Mouse (Mus musculus): ENCODE data around the gene Trim21.
A peak's percentile ranks its signal among the peaks of the same experiment; 100 is the strongest.

The Trim21 gene

DNA sequence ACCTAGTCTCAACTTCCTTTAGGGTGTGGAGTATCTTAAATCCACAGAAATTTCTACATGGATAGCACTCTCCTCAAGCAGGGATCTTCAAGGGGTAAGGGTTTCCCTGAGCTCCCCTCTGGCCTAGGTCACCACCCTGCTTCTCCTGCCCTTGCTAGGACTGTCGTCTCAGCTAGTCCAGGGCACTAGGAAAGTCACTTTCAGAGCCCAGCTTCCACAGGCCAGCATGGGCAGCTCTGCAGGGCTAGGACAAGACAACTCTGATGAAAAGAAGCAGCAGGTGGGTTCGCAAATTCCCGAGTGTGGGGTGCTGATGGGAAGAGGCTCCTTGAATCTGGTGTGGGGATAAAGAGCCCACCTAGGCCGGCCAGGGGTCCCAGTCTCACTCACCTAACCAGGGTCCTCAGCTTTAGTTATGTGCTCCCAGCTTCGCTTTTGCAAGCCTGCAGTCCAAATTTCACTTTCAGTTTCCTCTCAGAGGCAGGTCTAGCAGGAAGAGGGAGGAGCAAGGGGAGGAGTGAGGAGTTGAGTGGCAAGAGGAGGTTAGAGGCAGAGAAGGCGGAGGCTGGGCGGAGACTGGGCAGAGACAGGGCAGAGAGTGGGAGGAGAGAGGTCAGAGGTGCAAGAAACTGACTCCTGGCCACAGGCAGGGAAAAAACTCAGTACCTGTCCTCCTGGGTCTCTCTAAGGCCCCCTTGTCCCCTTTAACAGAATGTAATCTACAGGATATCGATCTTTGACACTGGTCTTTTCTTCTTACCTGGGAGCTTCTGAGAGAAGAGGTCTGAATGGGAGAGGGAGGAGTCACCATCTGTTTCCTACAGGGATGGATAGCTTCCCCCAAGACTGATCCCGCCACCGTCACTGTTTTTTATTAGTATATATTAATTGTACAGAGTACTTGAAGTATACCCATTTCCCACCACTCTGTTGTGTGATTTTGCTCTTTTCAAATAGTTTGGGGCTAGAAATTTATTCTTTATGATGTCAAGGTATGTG is at the start of gene Trim21:
TSS of gene Trim21 (minus strand) at position 488 of the 999 bp plus-strand sequence.
- DNase-seq: peak; percentile 87

DNA sequence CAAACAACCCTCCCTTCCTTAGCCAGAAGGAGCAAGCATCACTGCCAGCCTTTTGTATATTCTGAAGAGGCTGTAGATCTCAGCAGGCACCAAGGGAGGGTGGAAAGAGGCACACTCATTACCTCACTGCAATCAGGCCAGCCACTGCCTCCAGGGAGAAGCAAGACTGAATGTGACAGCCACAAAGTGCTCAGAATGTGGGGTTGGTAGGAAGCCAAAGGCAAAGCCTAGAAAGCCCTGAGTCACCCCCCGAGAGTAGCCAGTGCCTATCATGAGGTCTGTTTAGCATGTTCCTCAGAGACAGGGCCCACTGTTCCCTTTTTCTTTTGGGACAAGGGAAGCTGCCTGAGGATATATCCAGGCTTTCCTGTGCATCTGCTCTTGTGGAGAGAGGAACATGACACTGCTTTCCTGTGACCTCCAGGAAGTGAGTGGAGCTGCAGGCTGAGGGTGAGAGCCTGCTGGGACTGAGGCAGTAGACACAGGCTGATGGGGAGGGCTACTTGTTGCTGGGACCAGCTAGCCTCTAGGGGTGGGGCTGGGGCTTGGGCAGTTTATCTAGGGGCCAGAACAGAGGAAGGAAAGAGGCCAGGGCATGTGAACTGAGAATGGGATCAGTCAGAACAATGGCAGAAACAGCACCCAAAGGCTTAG is 32.2 kb upstream of the Trim21 start, which contains the start of gene Olfr552:
TSS of gene Olfr552 (plus strand) at position 393 of the 654 bp plus-strand sequence.
- DNase-seq: no peak

- no peak for DNase-seq
These were observed 26.5 kb upstream of the Trim21 start, which contains the start of gene Olfr551 for GRCm38 (mm10) chr7:102591786-102592185. Gene Olfr551 (minus strand): TSS chr7:102591886.

GRCm38 (mm10) chr7:102575998-102576397 is 10.7 kb upstream of the Trim21 start:
- DNase-seq: no peak

- DNase-seq: no peak
These were observed 8.0 kb upstream of the Trim21 start for GRCm38 (mm10) chr7:102573174-102573830.

DNA sequence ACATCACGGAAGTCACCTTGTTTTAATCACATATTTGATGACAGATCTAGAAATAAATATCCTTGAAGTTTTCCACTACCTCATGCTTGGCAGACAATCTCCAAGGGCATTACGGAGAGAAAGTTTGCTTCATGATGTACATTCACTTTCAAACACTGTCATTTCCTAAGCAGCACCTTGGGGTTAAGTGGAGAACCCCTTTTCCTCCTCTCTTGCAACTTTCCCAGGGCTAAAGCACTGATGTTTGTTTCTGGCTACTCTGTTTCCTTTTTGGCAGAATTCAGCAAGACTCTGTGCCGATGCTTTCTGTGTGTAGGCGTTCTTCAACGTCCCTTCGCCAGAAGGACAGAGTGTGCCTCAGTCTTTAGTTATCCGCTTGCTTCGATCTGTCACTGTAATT is 5.9 kb upstream of the Trim21 start, which contains the start of gene Olfr550:
TSS of gene Olfr550 (plus strand) at position 301 of the 400 bp plus-strand sequence.
- no peak for DNase-seq

GRCm38 (mm10) chr7:102566219-102566618 is 933 bp upstream of the Trim21 start:
- no peak for DNase-seq

DNA sequence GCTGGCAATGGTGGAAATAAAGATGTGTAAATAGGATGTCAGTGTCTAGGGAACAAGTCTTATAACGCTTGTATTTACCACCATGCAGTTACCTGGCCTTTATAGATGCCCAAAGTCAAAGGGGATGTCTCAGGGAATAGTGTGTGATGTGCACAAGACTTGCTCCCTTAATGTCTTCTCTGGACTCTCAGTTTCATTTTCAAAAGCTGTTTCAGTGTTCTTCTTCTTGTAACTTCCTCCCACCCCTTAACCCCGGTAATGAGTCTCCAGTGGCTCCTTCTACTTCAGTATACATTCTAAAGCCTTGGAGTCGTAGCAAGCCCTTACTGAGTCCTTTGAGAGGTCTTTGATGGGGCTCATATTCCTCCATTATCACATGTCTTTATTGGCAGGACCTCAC is 12.0 kb downstream of the Trim21 start:
- DNase-seq: no peak

DNA sequence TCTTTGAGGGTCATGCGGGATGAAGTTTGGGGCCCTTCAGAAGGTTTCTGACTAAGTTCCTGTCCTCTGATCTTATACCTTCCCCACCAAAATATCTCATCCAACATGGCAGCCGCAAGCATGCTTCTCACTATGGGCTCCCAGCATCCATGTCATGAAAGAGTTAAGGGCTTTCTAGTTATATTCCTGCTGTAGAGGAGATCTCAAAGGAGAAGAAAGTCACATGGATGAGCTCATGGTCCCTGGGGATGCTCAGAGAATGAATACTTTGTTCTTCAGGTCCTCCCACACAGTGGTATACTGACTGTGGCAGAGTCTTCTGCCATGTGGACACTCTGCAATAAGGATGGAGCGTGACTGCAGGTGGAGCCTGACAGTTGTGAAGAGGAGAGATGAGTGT is 15.7 kb downstream of the Trim21 start, which contains the start of gene Olfr549:
TSS of gene Olfr549 (plus strand) at position 301 of the 400 bp plus-strand sequence.
- DNase-seq: no peak

- no peak for DNase-seq
These were observed 24.0 kb downstream of the Trim21 start for GRCm38 (mm10) chr7:102541251-102541650.

DNA sequence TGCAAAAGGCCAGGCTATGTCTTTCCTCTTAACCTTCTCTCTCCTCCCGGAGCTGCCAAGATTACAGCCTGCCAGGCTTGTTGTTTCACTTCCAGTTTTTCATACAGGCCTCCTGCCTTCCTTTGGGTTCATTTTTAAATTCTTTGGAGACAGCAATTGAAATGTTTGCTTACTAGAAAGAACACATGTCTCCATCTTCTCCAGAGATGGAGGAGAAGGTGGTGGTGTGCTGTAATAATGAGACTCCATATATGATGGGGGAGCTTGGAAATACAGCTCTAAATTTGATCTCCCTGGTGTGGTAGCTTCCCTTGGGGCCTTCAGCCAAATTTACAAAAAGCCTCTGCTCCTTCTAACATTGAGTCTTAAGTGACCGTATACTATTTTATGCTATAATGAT is 24.7 kb downstream of the Trim21 start, which contains the start of gene Olfr548-ps1:
TSS of gene Olfr548-ps1 (plus strand) at position 301 of the 400 bp plus-strand sequence.
- no peak for DNase-seq

DNA sequence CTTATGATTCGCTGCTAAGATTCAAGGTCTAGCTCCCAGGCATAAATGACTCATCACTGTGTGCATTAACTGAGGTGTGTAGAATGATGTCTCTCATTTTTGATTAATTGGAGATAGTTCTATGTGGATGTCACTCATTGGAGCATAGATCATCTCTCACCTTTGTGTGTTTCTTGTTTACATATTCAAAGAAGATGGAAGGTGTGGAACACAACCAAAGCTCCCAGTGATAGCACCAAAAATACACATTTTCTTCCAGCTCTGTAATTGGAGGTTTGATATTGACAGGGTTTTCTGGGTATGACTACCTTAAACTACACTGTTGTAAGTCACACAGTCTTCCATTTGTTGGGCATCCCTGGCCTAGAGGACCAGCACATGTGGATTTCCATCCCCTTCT is 30.8 kb downstream of the Trim21 start, which contains the start of gene Olfr547:
TSS of gene Olfr547 (plus strand) at position 301 of the 400 bp plus-strand sequence.
- DNase-seq: no peak

- no peak for DNase-seq
These were observed 36.2 kb downstream of the Trim21 start for GRCm38 (mm10) chr7:102529052-102529451.

- DNase-seq: no peak
These were observed 48.3 kb downstream of the Trim21 start for GRCm38 (mm10) chr7:102517051-102517335.

GRCm38 (mm10) chr7:102516261-102517050 is 48.8 kb downstream of the Trim21 start:
- peak; percentile 2 for DNase-seq

GRCm38 (mm10) chr7:102514144-102514543 is 51.1 kb downstream of the Trim21 start:
- DNase-seq: no peak

- DNase-seq: peak; percentile 91
These were observed 52.4 kb downstream of the Trim21 start for GRCm38 (mm10) chr7:102512814-102513435.

- no peak for DNase-seq
These were observed 53.4 kb downstream of the Trim21 start for GRCm38 (mm10) chr7:102511927-102512326.

DNA sequence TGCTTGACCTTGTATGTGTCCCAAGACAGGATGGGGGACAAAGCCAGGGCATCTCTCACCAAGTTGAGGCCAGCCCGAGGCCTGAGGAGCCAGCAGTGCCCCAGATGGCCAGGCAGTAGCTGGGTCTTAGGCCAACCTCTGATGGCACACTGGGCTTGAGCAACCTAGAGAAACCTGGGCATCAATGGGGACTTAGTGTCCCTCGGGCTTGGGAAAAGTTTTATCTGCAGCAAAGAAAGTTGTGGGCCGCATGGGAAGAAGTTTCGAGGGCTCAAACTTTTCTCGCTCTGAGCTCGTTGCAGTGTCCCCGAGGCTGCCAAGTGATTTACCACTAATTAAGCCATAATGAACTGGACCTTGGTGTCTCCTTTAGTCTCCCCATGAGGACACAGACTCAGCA is 55.6 kb downstream of the Trim21 start:
- no peak for DNase-seq

DNA sequence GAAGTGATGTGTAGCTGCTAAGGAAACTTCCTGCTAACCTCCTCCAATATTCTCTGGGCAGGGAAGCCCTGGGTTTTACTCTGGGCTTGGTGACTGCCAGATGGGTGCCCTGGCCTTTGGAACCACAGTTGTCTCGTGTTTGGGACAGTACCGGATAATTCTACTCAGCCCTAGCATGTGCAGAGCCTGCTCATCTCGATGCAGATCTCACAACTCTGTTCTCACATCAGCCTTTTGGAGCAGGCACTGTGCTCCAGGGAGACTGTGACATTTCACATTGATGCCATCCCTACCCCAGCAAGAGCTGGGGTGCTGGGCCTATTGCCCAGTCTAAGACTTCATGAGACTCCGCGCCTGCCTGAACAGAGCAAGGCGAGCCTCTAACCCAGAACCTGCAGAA is 56.6 kb downstream of the Trim21 start:
- no peak for DNase-seq

GRCm38 (mm10) chr7:102508066-102508465 is 57.2 kb downstream of the Trim21 start:
- DNase-seq: no peak

All from lung, postnatal 14 days (tissue).